Mouse (Mus musculus) frontal cortex, adult (tissue): ENCODE results near the gene Dync1i1.

Experiments used
- ATAC-seq: cut with Nextera tagmentation; 2 replicates; pipeline ENCODE4 v1.9.2; 2017; ENCODE audit warnings: mild to moderate bottlenecking, moderate library complexity, mixed read lengths; ENCODE audit not compliant: low TSS enrichment

Dync1i1 gene

DNA sequence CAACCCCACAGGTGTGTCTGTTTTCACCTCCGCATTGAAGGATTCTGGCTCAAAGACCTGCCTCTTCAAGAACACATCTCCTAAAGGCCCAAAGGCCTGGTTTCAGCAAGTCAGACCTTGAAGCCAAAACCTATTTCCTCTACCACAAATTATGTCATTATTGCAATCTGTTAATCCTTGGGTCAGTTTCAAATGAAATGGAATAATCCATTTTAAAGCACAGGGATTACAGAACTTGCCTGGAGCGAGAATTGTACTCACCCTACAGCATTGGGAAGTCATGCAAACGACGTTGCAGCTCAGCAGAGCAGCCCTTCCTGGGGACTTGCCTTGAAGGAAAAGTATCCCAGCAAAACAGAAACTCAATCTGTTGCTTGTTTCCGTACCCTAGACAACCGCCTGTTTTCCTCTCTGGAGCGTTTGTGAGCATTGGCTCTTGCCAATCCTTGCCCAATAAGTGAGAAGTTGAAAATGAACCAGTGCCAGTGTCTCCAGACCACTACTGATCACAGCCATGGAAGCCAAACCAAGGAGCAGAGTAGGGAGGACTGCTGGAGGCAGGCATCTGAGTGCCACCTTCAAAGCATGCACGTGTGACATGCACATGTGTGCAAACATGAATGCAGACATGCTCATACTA, 241.5 kb downstream of the Dync1i1 start:
- ATAC-seq: no peak

DNA sequence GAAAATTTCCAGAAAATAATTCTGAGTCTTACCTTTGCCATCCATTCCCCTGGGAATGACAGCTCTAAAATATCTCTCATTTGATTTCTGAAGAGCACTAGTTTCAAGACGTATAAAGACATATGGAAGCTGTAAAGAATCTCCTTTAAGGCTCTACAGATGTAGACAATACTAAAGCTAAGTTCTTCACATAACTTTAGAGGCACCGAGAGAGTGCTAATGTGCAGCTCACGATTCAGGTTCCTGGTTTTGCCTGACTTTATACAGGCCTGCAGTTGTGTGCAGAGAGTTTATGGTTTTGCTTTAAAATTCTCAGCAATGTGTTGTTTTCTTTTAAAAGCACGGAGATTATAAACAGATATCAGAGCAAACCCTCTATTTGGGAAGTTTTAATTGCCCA, 242.1 kb downstream of the Dync1i1 start:
- ATAC-seq: no peak

DNA sequence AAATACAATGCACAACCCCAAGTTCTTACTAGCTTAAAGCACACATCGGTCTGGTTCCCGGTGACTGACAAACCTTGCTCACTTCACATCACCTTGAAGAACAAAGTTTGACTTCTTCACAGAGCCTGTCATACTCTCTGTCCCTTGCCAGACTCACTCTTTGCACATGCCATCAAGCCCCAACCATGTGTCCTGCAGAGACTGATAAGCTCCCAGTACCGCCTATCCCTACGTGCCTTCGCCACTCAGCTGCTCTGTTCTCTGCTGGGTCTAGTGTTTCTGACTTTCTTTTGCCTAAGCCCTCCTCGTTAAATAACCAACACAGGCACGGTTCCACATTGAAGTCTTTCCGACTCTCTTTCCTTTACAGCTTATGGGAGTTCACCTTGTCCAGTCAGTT, 244.2 kb downstream of the Dync1i1 start:
- ATAC-seq: no peak

DNA sequence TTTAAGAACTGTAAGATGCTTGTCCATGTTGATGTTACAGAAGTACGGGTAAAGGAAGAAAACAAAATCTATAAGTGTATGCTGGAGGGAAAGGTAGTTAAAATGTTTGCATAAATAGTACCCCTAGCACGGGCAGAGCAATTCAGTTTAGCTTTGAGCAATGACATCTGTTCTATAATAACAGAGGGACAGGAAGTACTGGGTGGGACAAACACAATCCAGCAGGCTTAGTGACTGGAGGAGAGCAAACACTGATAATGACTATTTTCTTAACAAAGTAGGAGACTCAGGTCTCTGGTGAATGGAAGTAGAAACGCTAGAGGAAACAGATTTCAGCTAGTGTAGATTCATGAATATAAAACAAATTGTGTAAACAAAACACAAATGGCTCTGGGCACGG, 250.8 kb downstream of the Dync1i1 start:
- ATAC-seq: no peak

DNA sequence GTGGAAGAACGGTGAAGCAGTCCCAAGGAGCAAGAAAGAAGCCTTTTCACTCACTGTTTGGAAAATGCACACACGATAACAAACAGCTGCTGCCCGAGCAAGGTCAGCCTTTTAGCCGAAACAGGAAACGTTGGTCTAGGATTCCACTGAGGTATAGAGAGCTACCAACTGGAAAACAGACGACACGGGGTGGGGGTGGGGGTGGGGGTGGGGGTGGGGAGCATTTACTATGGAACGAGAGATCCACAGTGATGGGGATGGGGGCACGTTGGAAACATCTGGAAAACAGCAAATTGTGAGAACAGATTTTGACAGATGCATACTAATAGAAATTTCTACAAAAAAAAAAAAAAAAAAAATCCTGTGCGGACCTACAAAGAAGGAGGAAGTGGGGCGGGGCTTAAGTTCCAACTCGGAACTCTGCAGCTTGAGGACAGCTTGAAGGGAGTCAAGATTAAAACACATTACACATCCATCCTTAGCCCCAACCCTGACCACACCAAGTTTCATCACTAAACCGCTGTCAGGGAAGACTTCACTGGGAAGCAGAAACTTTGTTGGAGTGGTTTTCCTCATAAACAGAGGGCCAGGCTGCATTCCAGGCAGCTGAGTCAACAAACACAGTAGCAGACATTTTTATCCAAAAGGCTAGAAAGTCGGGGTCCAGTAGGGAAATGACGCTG, 251.9 kb downstream of the Dync1i1 start:
- ATAC-seq: no peak

DNA sequence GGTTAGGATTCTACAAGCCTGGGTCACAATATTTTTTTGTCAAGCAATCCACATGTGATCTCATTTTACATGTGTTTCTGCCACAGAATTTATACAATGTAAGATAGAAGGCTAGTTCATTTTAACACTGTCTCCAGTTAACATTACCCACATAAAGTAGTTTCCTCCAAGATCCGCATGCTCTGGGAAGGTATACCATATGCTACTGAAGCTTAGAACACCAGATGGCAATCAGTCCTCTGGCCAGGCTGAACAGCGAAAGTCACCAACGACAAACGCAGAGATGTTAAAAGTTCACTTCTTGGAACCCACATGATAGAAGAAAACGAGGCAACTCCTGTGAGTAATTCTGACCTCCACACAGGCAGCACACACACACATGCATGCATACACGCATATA, 265.8 kb downstream of the Dync1i1 start:
- ATAC-seq: peak; percentile 78

DNA sequence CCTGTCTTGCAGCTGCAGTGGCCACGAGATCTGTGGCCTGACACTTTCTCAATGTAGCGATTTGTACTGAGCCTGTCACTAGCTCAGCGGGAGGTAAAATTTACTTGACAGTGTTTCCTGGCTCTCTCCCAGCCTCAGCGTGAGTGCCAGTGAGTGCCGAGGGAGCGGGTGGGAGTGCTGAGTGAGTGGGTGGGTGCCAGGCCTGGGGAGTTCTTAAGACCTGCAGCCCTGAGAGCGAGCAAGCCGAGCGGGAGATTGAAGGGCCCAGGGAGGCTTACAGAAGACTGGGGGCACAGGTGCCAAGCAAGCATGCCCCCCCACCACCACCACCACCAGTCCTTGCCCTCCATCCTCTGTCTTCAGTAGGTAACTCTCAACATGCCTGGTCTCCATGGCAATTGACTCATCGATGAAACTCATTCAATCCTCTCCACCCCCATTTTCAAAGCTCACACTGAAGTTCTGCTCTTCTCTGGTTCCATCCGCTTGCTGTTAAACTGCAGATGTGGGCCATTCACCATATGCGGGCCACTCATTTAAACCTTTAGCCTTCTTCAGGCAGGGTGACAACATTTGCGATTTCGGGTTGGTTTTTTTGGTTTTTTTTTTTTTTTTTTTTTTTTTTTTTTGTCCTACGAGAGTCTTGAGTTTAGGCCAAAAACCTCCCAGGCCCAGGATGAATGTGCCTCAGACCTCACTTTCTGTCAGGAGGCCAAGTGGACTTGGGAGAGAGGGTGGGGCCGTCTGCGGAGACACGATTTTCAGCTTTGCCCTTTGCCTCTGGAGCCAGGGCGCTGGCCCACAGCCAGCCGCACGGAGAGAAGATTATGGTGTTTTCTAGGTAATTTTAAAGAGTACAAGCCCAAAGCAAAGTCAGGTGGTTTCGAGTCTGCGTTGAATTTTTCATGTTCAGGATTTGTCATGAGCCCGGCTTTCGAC, 266.6 kb downstream of the Dync1i1 start:
- peak; percentile 91 for ATAC-seq

DNA sequence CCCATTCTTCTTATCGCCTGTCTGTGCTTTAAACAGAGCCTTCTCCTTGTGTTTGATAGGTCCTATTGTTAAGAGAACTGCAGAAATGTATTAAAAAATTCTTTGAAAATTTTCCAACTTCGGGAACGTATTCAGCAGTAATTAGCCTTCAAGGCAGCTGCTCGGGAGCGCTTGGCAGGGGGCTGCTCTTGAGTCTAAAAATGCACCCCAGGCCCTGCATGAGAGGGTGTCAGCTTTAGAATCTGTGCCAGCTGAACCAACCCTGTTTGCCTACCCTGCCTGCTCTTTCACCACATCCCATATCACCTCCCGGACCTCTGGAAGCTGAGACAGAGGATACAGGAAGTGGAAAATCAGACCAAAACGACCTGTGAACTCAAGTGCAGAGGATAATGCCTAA, 267.6 kb downstream of the Dync1i1 start:
- no peak for ATAC-seq

DNA sequence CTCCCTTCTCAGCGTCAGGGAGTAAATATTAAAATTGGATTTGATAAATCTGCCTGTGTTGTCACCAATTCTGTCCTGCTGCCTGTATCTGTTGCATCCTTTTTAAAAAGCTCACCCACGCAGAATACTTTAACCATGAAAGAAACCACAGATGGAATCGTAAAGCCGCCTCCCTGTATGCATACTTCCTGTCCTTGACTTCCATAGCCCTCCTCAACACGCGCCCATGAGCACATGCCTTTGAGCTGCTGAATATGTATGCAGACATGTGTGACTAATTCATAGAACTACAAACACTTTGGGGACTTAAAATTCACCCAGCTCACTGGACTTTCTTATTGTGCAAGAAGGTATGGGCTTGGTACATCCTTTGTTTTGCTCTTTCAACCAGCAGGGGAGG, 272.1 kb downstream of the Dync1i1 start:
- peak; percentile 92 for ATAC-seq

DNA sequence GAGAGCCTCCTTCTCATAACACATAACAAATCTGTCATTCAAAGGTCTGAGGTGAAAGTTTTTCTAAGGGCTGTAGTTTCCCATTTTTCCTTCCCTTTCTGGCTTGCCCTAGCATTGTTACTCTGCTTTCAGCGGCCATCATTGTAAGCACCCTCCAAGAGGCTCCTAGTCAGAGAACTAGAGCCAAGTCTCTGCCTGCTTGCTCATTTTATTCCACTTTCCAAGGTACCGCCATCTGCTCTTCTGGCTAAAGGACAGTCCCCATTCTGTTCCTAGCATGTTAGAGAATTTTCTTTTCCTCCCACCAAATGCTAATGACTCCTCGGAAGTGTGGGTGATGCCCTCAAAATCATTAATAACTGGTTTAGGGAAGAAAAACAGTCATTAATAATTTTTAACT, 276.6 kb downstream of the Dync1i1 start:
- ATAC-seq: 0 out of 2 replicates have a peak, but pooled peaks have one; percentile 20

DNA sequence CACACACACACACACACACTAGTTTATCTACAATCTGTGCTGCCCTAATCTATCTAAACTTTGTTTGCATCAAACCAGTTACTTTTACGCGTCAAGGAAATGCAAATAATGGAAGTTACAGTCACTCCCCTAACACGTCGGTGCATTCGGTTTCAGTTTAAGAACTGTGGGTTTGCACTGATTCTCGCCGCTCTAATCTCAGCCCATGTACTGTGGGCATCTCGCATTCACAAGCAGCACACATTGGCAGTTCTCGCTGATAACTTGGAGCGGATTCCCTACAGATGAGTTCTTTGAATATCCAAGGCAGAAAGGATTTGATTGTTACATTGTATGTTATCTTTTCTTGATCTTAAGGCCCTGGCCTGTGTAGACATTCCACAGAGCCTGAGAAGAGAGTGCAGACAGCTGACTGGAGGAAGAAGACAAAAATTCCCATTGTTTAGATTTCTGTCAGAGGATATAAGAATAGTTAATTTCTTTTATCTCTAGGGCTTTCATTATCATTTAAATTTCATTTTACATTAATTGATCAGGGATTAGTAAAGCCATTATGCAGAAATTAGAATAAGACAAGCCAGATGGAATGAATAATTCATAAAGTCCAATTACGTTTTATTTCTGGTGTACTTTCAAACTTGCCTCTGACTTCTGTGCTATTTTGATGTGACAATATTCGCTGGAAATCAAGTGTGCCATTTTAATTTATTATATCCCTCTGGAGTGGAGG, 279.5 kb downstream of the Dync1i1 start:
- ATAC-seq: no peak

DNA sequence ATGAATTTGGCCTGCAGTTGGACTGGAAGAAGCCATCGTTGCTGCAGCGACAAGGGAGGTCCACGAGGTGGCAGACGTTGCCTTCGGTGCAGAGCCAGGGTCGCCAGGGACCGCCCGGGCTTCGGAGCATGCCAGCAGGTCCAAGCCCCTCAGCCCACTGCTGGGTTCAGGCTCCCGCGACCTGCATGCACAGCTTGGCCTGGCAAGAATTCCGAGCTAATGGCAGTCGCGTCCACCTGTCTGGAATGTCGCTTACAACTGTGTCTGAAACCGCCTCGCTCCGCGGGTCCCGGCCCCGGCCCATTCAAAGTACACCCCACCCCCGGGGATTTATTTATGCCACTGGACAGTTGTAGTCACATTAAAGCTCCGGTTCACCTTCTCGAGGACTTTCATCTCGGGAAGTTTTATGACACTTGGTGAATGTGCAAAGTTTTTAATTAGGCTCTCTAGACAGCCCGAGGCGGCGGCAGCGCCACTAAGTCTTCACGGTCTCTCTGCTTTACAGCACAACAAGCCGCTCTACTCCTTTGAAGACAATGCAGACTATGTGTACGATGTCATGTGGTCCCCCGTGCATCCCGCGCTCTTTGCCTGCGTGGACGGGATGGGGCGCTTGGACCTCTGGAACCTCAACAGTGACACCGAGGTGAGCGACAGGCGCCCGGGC, 280.5 kb downstream of the Dync1i1 start:
- peak; percentile 90 for ATAC-seq

DNA sequence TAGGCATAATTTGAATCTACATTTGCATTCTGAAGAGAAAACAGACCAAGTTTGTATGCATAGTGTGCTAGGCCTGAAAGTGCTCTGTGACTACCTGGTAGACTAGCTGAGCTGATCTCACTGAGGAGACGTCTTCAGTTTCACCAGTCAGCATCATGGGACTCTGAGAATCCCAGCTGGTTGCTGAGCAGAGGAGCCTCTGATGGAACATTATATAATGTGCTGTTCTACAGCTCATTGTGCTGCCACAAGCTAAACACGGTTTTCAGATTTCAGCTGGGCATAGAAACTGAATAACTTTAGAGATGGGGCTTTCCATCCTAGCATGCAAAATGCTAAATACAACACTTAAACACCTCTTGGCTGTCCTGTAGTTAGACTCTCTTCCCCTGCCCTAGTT, 285.9 kb downstream of the Dync1i1 start:
- peak; percentile 98 for ATAC-seq

DNA sequence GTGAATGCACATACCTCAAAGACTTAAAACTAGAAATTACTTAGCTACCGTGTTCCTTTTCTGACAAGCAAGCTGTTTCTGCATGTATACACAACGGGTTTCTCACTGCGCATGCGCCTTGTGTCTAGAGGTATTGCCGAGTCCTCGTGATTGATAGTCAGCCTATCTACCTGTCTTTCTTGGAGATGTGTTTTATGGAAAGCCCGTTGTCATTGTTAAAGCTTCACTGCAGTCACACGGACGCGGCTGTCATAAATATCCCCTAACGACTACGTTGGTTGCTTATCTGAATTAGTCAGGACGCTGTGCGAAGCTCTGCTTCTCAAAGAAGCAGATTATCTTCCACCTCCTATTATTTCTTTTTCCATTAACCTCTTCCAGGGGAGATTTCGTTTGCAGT, 290.2 kb downstream of the Dync1i1 start:
- no peak for ATAC-seq

DNA sequence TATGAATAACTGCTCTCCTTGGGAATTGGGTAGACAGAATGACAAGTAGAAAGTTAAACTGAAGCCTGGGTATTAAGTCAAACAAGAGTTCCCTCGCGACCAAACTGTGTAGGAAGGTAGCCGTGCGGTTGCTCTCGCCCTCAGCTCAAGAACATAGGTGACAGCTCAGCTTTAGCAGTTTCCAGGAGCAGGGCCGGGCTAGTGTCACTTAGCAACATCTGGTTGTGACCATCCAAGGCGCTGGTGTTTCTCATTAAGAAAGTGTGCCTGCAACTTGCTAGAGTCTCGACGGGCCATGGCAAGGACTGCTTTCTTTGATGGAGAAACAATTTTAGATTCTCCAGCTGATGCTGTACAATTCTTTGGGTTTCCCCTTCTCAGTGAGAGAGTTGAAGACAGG, 291.5 kb downstream of the Dync1i1 start:
- ATAC-seq: no peak

DNA sequence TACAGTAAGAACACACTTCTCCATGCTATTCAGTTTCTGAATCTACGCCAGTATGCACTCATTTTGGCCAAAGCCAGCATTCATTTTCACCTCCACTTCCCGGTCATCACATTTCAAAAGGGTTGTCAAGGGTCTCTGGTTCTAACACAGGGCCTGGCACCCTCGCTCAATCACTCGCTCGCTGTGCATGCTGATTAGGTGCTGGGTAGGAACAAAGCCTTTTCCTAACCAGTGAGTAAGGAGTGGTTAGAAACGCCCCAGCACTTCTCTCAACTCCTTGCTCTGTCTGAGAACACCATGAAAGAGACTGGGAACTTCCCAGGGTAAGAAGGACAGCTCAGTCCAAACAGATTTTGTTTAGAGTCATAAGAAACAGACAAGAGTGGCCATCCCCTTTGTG, 298.5 kb downstream of the Dync1i1 start:
- ATAC-seq: no peak

DNA sequence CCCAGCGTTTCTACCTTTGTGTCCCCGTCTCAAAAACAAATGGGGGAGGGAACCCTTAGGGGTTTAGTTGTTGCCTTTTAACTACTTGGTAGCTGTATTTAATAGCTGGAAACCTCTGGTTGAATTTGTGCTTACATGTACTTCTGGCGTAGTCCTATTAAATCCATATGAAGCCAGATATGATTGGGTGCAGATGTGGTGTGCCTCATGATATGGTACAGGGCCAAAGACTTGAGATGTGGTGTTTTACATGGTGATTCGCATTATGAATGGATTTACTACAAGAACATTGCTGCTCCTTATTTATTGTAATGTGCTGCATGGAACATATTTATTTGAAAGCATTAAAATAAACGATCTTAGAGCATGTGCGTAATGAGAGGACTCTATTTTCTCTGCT, 302.2 kb downstream of the Dync1i1 start:
- no peak for ATAC-seq

DNA sequence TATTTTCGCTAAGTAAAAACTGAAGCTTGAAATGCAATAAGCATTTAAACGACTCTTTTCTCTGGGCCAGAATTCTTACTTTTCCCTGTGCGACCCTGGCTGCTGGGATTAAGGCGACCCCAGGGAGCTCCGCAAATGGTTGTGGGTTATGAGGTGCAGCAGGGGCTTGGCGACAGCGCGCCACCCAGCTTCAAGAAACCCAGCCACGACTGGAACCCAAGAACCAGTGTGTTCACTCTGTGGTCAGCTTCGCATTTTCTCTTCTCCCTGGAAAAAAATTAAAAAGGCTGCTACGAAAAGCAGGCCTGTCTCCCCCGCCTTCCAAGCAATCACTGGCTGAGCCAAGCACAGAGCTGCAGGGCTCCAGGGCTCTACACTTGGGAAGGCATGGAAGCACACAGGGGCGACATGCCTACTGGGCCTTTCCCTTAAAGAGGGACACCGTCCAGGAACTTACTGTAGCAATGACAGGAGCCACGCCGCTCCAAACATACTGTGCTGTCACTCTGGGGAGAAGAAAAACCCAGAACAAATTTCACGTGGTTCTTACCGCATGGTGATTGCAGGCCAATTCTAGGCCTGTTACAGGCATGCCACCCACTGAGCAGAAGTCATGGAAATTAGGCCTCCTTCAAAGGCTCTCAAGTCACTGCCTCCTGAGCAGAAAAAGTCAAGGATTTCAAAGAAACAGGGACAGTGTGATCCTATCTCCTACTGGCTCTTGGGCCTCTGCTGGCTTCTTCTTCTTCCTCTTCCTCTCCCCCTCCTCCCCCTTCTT, 313.5 kb downstream of the Dync1i1 start:
- no peak for ATAC-seq

DNA sequence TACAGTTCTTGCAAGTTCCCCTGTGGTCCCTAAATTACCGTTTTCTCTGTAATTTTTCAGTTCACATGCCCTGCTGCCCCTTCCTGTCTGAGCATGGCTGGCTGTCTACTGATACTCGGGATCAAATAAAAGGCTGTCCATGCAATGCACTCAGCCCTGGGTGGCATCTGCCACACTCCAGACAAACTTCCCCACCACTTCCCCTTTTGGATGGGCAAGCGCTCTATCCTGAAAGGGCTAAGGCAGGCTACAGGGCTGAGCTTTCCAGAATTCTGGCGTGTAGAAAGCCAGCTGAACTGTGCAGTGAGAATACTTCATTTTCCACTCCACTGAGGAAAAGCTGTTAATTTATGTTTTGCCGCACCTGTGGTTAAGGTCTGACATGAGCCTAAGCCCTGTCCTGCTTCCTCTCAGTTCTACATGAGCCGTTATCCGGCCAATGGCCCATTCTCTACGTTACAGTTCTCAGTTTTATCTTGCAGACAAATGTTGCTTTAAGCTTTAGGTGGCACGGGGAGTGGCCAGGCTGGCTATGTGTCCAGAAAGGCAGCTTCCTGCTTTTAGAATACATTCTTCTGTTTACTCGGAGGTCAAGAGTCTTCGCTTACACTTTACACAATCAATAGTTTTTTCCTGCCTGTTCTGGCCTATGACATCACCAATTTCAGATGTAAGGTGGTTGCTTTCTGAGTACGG, 321.4 kb downstream of the Dync1i1 start:
- ATAC-seq: no peak

DNA sequence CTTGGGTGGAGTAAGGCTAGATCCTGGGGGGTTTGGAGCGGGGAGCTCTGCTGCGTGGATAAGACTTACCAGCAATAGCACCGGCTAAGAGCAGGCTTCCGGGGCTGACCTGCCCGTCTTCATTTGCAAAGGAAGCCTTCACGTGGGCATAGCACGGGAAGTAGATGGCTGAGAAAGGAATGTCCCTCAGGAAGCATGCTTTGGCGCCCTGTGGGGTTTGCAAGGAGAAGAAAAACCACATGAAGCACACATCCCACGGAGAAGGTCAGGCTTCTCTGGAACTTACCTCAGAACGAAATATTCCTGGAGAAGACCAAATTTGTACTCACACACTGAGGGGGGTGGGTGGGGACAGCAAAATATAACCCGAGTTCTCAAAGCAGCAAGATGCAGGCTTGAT, 327.3 kb downstream of the Dync1i1 start:
- no peak for ATAC-seq
